Mouse (Mus musculus) MEL (cell line): Measurements from ENCODE around the gene Sp6. TPM values are rescaled to one million over a fixed set of nuclear protein-coding genes. Genes with fewer than 3 reads are reported as not detected.
A peak's percentile ranks its signal among the peaks of the same experiment; 100 is the strongest.

Experiments
- DNase-seq: peaks from one replicate; pipeline ENCODE4 v3.0.0; 2011; ENCODE audit warnings: low read depth, low spot score
- H3K27ac ChIP-seq: 2 replicates; pipeline ENCODE4 v1.5.1; 2012; ENCODE audit warnings: low read depth, mild to moderate bottlenecking, control low read depth, low read length, moderate library complexity; ENCODE audit not compliant: control insufficient read depth
- H3K27me3 ChIP-seq, 2 experiments: fragments of 150-350 bp in 1 of 2; sonication (generic) in 1 of 2; 2 replicates each; pipeline ENCODE4 v1.6.1; 2012; ENCODE audit warnings: low read length in 2 of 2, mild to moderate bottlenecking in 2 of 2, improper control_type of control experiment in 1 of 2, moderate library complexity in 1 of 2; ENCODE audit not compliant: insufficient read depth in 2 of 2, control insufficient read depth in 1 of 2
- H3K36me3 ChIP-seq, 2 experiments: 2 replicates each; pipeline ENCODE4 v1.6.1; 2012 to 2014; ENCODE audit warnings: low read length in 2 of 2, improper control_type of control experiment in 1 of 2, inconsistent platforms in 1 of 2, mild to moderate bottlenecking in 1 of 2; ENCODE audit not compliant: insufficient read depth in 2 of 2, control insufficient read depth in 1 of 2
- H3K4me1 ChIP-seq, 2 experiments: fragments of 150-350 bp in 1 of 2; sonication (generic) in 1 of 2; 2 replicates each; pipeline ENCODE4 v1.6.1; 2012; ENCODE audit warnings: low read length in 2 of 2, improper control_type of control experiment in 1 of 2, mild to moderate bottlenecking in 1 of 2; ENCODE audit not compliant: insufficient read depth in 2 of 2, control insufficient read depth in 1 of 2
- H3K4me3 ChIP-seq, 2 experiments: fragments of 150-350 bp in 1 of 2; sonication (generic) in 1 of 2; 2 replicates each; pipeline ENCODE4 v1.5.1; 2012; ENCODE audit warnings: low read depth in 2 of 2, low read length in 2 of 2, mild to moderate bottlenecking in 2 of 2, moderate library complexity in 2 of 2, control low read depth in 1 of 2, improper control_type of control experiment in 1 of 2; ENCODE audit not compliant: control insufficient read depth in 1 of 2, insufficient read depth in 1 of 2
- H3K79me2 ChIP-seq: 2 replicates; pipeline ENCODE4 v1.6.1; 2012; ENCODE audit warnings: mild to moderate bottlenecking, low read length, moderate library complexity; ENCODE audit not compliant: control insufficient read depth, poor library complexity, insufficient read depth
- H3K9ac ChIP-seq: 2 replicates; pipeline ENCODE4 v1.6.1; 2012; ENCODE audit warnings: low read depth, mild to moderate bottlenecking, control low read depth, low read length, moderate library complexity; ENCODE audit not compliant: control insufficient read depth, poor library complexity, severe bottlenecking
- H3K9me3 ChIP-seq: fragments of 150-350 bp; sonication (generic); replicated peaks from 2 replicates; pipeline ENCODE4 v1.6.1; 2012; ENCODE audit warnings: mild to moderate bottlenecking, low read length, improper control_type of control experiment, moderate library complexity; ENCODE audit not compliant: insufficient read depth
- BHLHE40 ChIP-seq: IDR thresholded peaks from 2 replicates; pipeline ENCODE4 v1.6.1; 2012; ENCODE audit warnings: low read depth, mild to moderate bottlenecking, inconsistent platforms, low read length, improper control_type of control experiment, borderline replicate concordance
- CHD2 ChIP-seq: IDR thresholded peaks from 2 replicates; pipeline ENCODE4 v1.6.1; 2011; ENCODE audit warnings: low read length, improper control_type of control experiment
- CTCF ChIP-seq, 3 experiments: IDR thresholded peaks in 2 of 3; conservative IDR thresholded peaks in 1 of 3; 2 replicates each; pipeline ENCODE4 v1.5.1; 2011 to 2012; ENCODE audit warnings: low read length in 3 of 3, low read depth in 2 of 3, mild to moderate bottlenecking in 2 of 3, improper control_type of control experiment in 1 of 3, inconsistent platforms in 1 of 3, mixed read lengths in 1 of 3, moderate library complexity in 1 of 3; ENCODE audit not compliant: control insufficient read depth in 1 of 3, insufficient read depth in 1 of 3, poor library complexity in 1 of 3, severe bottlenecking in 1 of 3
- E2F4 ChIP-seq: IDR thresholded peaks from 2 replicates; pipeline ENCODE4 v1.6.1; 2011; ENCODE audit warnings: low read depth, low read length, improper control_type of control experiment, borderline replicate concordance
- ELF1 ChIP-seq: IDR thresholded peaks from 2 replicates; pipeline ENCODE4 v1.6.1; 2014; ENCODE audit warnings: low read depth, mild to moderate bottlenecking, inconsistent platforms, low read length, improper control_type of control experiment, moderate library complexity
- ETS1 ChIP-seq: IDR thresholded peaks from 2 replicates; pipeline ENCODE4 v1.6.1; 2012; ENCODE audit warnings: low read depth, mild to moderate bottlenecking, inconsistent platforms, low read length, improper control_type of control experiment, moderate library complexity
- GATA1 ChIP-seq: IDR thresholded peaks from 2 replicates; pipeline ENCODE4 v1.6.1; 2011; ENCODE audit warnings: low read depth, low read length, improper control_type of control experiment
- KAT2A ChIP-seq: conservative IDR thresholded peaks from 2 replicates; pipeline ENCODE4 v1.6.1; 2012; ENCODE audit warnings: low read depth, low read length, improper control_type of control experiment, inconsistent platforms
- MAX ChIP-seq: IDR thresholded peaks from 2 replicates; pipeline ENCODE4 v1.6.1; 2011; ENCODE audit warnings: low read length, improper control_type of control experiment
- MEF2A ChIP-seq: IDR thresholded peaks from 2 replicates; pipeline ENCODE4 v1.6.1; 2014; ENCODE audit warnings: low read depth, mild to moderate bottlenecking, inconsistent platforms, low read length, improper control_type of control experiment; ENCODE audit not compliant: poor library complexity, insufficient replicate concordance, severe bottlenecking; ENCODE audit errors: extremely low read depth
- MXI1 ChIP-seq: IDR thresholded peaks from 2 replicates; pipeline ENCODE4 v1.6.1; 2011; ENCODE audit warnings: mild to moderate bottlenecking, low read depth, low read length, improper control_type of control experiment
- MYB ChIP-seq: IDR thresholded peaks from 2 replicates; pipeline ENCODE4 v1.6.1; 2011; ENCODE audit warnings: mild to moderate bottlenecking, low read depth, low read length, improper control_type of control experiment
- MYC ChIP-seq: IDR thresholded peaks from 2 replicates; pipeline ENCODE4 v1.6.1; 2011; ENCODE audit warnings: low read depth, mild to moderate bottlenecking, low read length, improper control_type of control experiment, moderate library complexity
- NELFE ChIP-seq: IDR thresholded peaks from 2 replicates; pipeline ENCODE4 v1.6.1; 2011; ENCODE audit warnings: low read depth, low read length, improper control_type of control experiment
- POLR2AphosphoS2 ChIP-seq: IDR thresholded peaks from 2 replicates; pipeline ENCODE4 v1.6.1; 2011; ENCODE audit warnings: low read length, improper control_type of control experiment
- RAD21 ChIP-seq: IDR thresholded peaks from 2 replicates; pipeline ENCODE4 v1.6.1; 2011; ENCODE audit warnings: mild to moderate bottlenecking, low read depth, low read length, improper control_type of control experiment
- RCOR1 ChIP-seq: IDR thresholded peaks from 2 replicates; pipeline ENCODE4 v1.6.1; 2012; ENCODE audit warnings: low read depth, mild to moderate bottlenecking, inconsistent platforms, low read length, improper control_type of control experiment
- SIN3A ChIP-seq: IDR thresholded peaks from 2 replicates; pipeline ENCODE4 v1.6.1; 2012; ENCODE audit warnings: low read length, improper control_type of control experiment, inconsistent platforms
- TBP ChIP-seq: IDR thresholded peaks from 2 replicates; pipeline ENCODE4 v1.8.0; 2011; ENCODE audit warnings: low read depth, low read length, improper control_type of control experiment
- TCF12 ChIP-seq: IDR thresholded peaks from 2 replicates; pipeline ENCODE4 v1.6.1; 2014; ENCODE audit warnings: low read depth, mild to moderate bottlenecking, inconsistent platforms, low read length, improper control_type of control experiment, moderate library complexity
- ZC3H11A ChIP-seq: IDR thresholded peaks from 2 replicates; pipeline ENCODE4 v1.6.1; 2012; ENCODE audit warnings: low read depth, mild to moderate bottlenecking, inconsistent platforms, low read length, improper control_type of control experiment
- ZKSCAN1 ChIP-seq: IDR thresholded peaks from 2 replicates; pipeline ENCODE4 v1.6.1; 2012; ENCODE audit warnings: low read depth, mild to moderate bottlenecking, inconsistent platforms, low read length, improper control_type of control experiment, moderate library complexity
- ZMIZ1 ChIP-seq: IDR thresholded peaks from 2 replicates; pipeline ENCODE4 v1.6.1; 2012; ENCODE audit warnings: low read depth, mild to moderate bottlenecking, inconsistent platforms, low read length, improper control_type of control experiment, moderate library complexity
- polyA plus RNA-seq, 2 experiments: library from polyadenylated mRNA; stranded (reverse) in 1 of 2; unstranded in 1 of 2; fragments of >175 nt in 1 of 2; fragments of >200 nt in 1 of 2; gene quantifications; 2 replicates each; pipeline versions ENCODE4 v1.2.1 to v1.2.4; 2012; ENCODE audit warnings: low replicate concordance in 2 of 2, low read depth in 1 of 2; ENCODE audit not compliant: insufficient read length in 2 of 2, insufficient read depth in 1 of 2, missing spikeins in 1 of 2
- total RNA-seq: library from RNA; depleted of rRNA; stranded (reverse); fragments of 300-350 nt; gene quantifications from 2 replicates; pipeline ENCODE4 v1.2.3, GENCODE M21; 2012

Sp6 gene
- total and polyA plus RNA-seq, 3 experiments: 0.04 TPM; not detected in 2

- TF ChIP-seq MYB (no peak), MEF2A (no peak), KAT2A (no peak; the same call in 1 of the 2 replicates)
Measured at GRCm38 (mm10) chr11:97050216-97050943, 37.2 kb downstream of the Sp6 start, which contains the start of gene Osbpl7 (continued).

GRCm38 (mm10) chr11:97050944-97051586 lies 37.9 kb downstream of the Sp6 start:
- DNase-seq: peak; percentile 70
- Histone ChIP-seq H3K4me3 (peak overlapping the region; percentile 78 to 88), H3K9ac (peak overlapping the region; percentile 83), H3K4me1 (peaks cover 0 to 16% of the 10 kb centered on the region in 2 experiments; a peak in 2 of 4 replicates), H3K9me3 (no peaks in the 10 kb centered on the region), H3K79me2 (peaks cover 10% of the 10 kb centered on the region), H3K27me3 (no peaks in the 10 kb centered on the region), H3K27ac (peak overlapping the region; percentile 54), H3K36me3 (no peaks in the 10 kb centered on the region)
- TF ChIP-seq MAX: no peak; the same call in 1 of the 2 replicates
- peak; percentile 14 for TF ChIP-seq MXI1
- no peak for TF ChIP-seq ETS1
- no peak for TF ChIP-seq MYB
- no peak; a peak in 1 of 6 replicates for TF ChIP-seq CTCF (IDR thresholded peaks at IDR 0.05 in 2 of 3, conservative IDR thresholded peaks at IDR 0.05 in 1 of 3; ENCODE audit: control insufficient read depth in 1 of 3, insufficient read depth in 1 of 3, low read depth in 2 of 3, low read length in 3 of 3, poor library complexity in 1 of 3, severe bottlenecking in 1 of 3)
- no peak for TF ChIP-seq RAD21
- no peak for TF ChIP-seq CHD2
- TF ChIP-seq MYC: 0 out of 2 replicates have a peak, but pooled peaks have one; percentile 16
- no peak for TF ChIP-seq ZKSCAN1
- no peak for TF ChIP-seq ZC3H11A
- no peak for TF ChIP-seq NELFE
- no peak for TF ChIP-seq E2F4
- TF ChIP-seq SIN3A: peak; percentile 11; the same call in 1 of the 2 replicates
- no peak for TF ChIP-seq BHLHE40
- no peak for TF ChIP-seq TBP
- TF ChIP-seq GATA1: no peak
- TF ChIP-seq TCF12: no peak
- no peak for TF ChIP-seq POLR2AphosphoS2
- no peak for TF ChIP-seq RCOR1
- no peak for TF ChIP-seq ZMIZ1
- no peak for TF ChIP-seq ELF1
